Mouse (Mus musculus): ENCODE measurements around the gene Nfe2l3. TPM values are rescaled to one million over a fixed set of nuclear protein-coding genes. Genes with fewer than 3 reads are reported as not detected.

Gene Nfe2l3
- total RNA-seq, 2 experiments from 2014 or later, result 0.75 to 1.1 TPM

DNA sequence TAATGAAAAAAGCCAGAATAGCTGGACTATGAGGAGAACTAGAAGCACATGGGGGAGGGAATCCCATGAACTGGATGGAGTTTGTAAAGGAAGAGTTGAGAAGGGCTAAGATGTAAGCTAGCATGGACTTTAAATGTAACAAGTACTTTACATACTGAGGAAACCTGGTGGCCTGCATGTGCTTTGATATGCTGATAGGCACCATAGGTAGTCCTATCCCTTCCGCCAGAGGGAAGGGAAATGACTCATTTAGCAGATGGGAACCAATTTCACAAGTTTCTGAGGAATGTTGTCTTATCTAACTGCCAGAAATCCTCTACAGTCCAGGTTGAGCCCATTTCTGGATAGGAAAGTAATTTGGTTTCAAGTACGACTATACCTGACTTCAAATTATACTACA, 53.2 kb downstream of the Nfe2l3 start:
- DNase-seq, result no peak

DNA sequence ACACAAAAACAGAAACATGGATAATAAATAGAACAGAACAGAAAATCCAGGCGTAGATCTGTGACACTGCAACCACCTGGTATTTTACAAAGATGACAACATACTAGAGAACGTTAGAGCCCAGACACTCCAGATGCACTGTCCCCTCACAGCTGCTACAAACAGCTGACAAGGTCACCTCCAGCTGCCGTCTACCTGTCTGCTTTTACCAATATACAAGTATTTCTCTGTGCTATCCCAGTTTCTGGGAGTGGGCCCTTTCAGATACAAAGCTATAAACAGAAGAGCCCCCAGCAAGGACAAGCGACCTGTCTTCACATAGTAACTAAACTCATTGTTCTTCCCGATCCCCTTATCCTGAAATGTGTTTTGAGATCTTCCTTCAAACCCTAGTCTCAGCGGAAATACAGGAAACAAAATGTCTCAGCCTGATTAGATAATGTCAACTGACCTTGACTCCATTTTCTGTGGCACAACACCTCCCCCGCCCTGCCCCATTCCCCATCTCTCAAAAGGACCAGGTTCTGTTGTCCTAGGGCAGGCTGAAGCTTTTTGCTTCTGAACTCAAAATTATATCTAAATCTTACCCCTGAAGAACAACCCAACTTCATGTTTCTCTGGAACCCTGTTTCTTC, 53.7 kb downstream of the Nfe2l3 start:
- DNase-seq, result no peak

DNA sequence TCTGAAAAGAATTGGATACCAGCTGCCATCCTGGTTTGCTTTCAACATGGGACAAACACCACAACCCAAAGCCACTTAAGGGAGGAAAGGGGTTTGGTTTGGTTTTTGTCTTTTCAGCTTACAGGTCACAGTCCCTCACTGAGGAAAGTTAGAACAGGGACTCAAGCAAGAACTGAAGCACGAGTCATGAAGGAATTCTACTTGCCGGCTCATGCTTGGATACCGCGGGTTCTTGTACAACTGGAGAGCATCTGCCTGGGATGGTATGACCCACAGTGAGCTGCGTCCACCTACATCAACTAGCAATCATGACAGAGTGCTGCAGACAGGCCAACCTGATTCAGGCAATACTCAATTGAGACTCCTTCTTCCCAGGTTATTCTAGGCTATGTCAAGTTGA, 54.3 kb downstream of the Nfe2l3 start:
- DNase-seq, result no peak

DNA sequence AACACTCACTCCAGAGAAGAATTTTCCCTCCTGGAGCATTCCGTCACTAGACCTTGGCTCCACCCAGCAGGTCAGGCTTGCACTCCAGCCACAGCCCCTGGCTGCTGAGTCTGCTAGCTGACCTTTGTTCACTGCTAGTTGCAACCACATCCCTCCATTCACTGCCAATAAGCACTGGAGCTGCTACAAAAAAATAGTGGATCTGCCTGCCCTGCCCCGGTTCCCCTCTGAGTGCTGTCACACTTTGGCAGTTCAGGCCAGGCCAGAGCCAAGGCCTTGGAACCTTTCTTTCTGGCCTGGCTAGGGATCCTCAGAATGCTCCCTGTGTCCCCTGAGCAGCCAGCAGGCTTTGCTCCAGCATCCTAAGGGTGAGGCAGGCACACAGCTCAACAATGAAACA, 57.3 kb downstream of the Nfe2l3 start:
- peak; percentile 70 for DNase-seq

GRCm38 (mm10) chr6:51497321-51498111, 65.0 kb downstream of the Nfe2l3 start:
- DNase-seq, result no peak

DNA sequence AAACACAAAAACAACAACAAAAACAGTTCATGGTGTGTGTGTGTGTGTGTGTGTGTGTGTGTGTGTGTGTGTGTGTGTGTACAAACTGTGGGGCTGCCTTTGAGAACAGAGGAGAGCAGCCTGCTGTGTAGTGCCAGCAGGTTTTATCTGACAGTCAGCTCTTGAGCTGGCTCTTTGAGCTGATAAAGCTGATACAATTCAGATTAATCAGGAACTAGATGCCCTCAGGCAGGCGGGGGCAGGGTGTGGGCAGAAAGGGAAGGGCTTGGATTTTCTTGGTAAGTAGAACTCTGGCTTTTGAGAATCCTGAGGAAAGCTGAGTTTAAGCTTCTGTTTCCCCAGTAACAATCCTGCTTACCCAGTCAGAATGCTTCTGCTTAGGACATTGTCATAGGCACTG, 73.2 kb downstream of the Nfe2l3 start:
- DNase-seq, result no peak

GRCm38 (mm10) chr6:51507556-51507955, 75.1 kb downstream of the Nfe2l3 start:
- DNase-seq, result no peak

Other genes starting within 250 kb of the Nfe2l3 start
- 100 to 1,000 TPM; 559 to 669 TPM for gene Hnrnpa2b1, start 37.2 kb downstream of the Nfe2l3 start, total RNA-seq (2021)
- 100 to 1,000 TPM; 109 to 125 TPM for gene Cbx3, start 37.7 kb downstream of the Nfe2l3 start, total RNA-seq (2021)
- 10 to 100 TPM; 36.5 to 47.0 TPM for gene Snx10, start 91.2 kb downstream of the Nfe2l3 start, total RNA-seq (2021)